Mouse (Mus musculus) neural tube, embryonic 11.5 days (tissue): ENCODE results near the gene Filip1. TPM values are rescaled to one million over a fixed set of nuclear protein-coding genes. Genes with fewer than 3 reads are reported as not detected.

Experiments used
- ATAC-seq: fragments of 200-750 bp; cut with Nextera tagmentation; 2 replicates; pipeline ENCODE4 v1.8.0; 2017; ENCODE audit warnings: moderate number of reproducible peaks, mild to moderate bottlenecking, moderate TSS enrichment, moderate library complexity; ENCODE audit not compliant: insufficient read depth, low FRiP score, low TSS enrichment
- DNase-seq: peaks from one replicate; pipeline ENCODE4 v3.0.0-alpha.2; 2015; ENCODE audit warnings: low spot score
- H3K27ac ChIP-seq: fragments of 300-500 bp; sonication (generic); 2 replicates; pipeline ENCODE4 v1.5.1; 2014; ENCODE audit warnings: low read depth, mild to moderate bottlenecking, low read length
- H3K27me3 ChIP-seq: fragments of 300-500 bp; sonication (generic); 2 replicates; pipeline ENCODE4 v1.6.1; 2014; ENCODE audit warnings: mild to moderate bottlenecking, low read length, mixed read lengths; ENCODE audit not compliant: control insufficient read depth, insufficient read depth
- H3K36me3 ChIP-seq: fragments of 300-500 bp; sonication (generic); 2 replicates; pipeline ENCODE4 v1.6.1; 2014; ENCODE audit warnings: mild to moderate bottlenecking, low read length, moderate library complexity, mixed read lengths; ENCODE audit not compliant: control insufficient read depth, insufficient read depth
- H3K4me1 ChIP-seq: fragments of 300-500 bp; sonication (generic); 2 replicates; pipeline ENCODE4 v1.6.1; 2014; ENCODE audit warnings: low read length, mixed read lengths; ENCODE audit not compliant: control insufficient read depth, insufficient read depth
- H3K4me2 ChIP-seq: fragments of 300-500 bp; sonication (generic); 2 replicates; pipeline ENCODE4 v1.6.1; 2014; ENCODE audit warnings: low read depth, mild to moderate bottlenecking, moderate library complexity
- H3K4me3 ChIP-seq: fragments of 300-500 bp; sonication (generic); 2 replicates; pipeline ENCODE4 v1.5.1; 2014; ENCODE audit warnings: low read depth, low read length
- H3K9ac ChIP-seq: fragments of 300-500 bp; sonication (generic); 2 replicates; pipeline ENCODE4 v1.6.1; 2014; ENCODE audit warnings: mild to moderate bottlenecking, low read length
- H3K9me3 ChIP-seq: fragments of 300-500 bp; sonication (generic); 2 replicates; pipeline ENCODE4 v1.6.1; 2016; ENCODE audit warnings: low read length; ENCODE audit not compliant: control insufficient read depth
- WGBS: fragments of 180-500 bp; shearing (Covaris S2); extraction: QIAGEN DNeasy Blood & Tissue Kit; methylation state at CpG from one replicate; pipeline ENCODE4 v1.1.7; 2014; 5-methylcytosine and 5-hydroxymethylcytosine counted together
- polyA plus RNA-seq: library from polyadenylated mRNA; unstranded; fragments of >200 nt; fragmentation: Nextera tagmentation; extraction: Ambion mirVana; gene quantifications from 2 replicates; pipeline ENCODE4 v1.2.1, GENCODE M21; 2014

The Filip1 gene
- polyA plus RNA-seq, 1 experiment from 2014 or later: 6.2 TPM

- no peaks in the 10 kb centered on the region for H3K27me3 ChIP-seq
- H3K9me3 ChIP-seq: no peaks in the 10 kb centered on the region
- H3K9ac ChIP-seq: no peak overlapping the region
- H3K4me2 ChIP-seq: no peak overlapping the region
- H3K36me3 ChIP-seq: no peaks in the 10 kb centered on the region
- H3K4me1 ChIP-seq: no peaks in the 10 kb centered on the region
- no peak overlapping the region for H3K4me3 ChIP-seq
- ATAC-seq (no peak), DNase-seq (no peak)
- WGBS: 76% methylated on average over 4 of the region's 4 CpGs
- no peak overlapping the region for H3K27ac ChIP-seq
Measured at GRCm38 (mm10) chr9:79993066-79993465, 19.6 kb downstream of the Filip1 start.

GRCm38 (mm10) chr9:79990456-79991017, 22.1 kb downstream of the Filip1 start:
- Histone ChIP-seq H3K4me3 (no peak overlapping the region), H3K9me3 (no peaks in the 10 kb centered on the region)
- WGBS: 82% methylated on average over 16 of the region's 16 CpGs

GRCm38 (mm10) chr9:79989703-79990102, 22.9 kb downstream of the Filip1 start:
- no peaks in the 10 kb centered on the region for H3K4me1 ChIP-seq
- H3K9ac ChIP-seq: no peak overlapping the region
- H3K4me3 ChIP-seq: no peak overlapping the region
- H3K27me3 ChIP-seq: no peaks in the 10 kb centered on the region
- DNase-seq: no peak
- H3K27ac ChIP-seq: no peak overlapping the region
- ATAC-seq: no peak
- H3K9me3 ChIP-seq: no peaks in the 10 kb centered on the region
- H3K4me2 ChIP-seq: no peak overlapping the region
- no peaks in the 10 kb centered on the region for H3K36me3 ChIP-seq
- WGBS: 81% methylated on average over 1 of the region's 1 CpGs

More at GRCm38 (mm10) chr9:79990456-79991017, 22.1 kb downstream of the Filip1 start:
- H3K9ac ChIP-seq: no peak overlapping the region
- no peak overlapping the region for H3K4me2 ChIP-seq
- DNase-seq (no peak), ATAC-seq (no peak)
- no peaks in the 10 kb centered on the region for H3K27me3 ChIP-seq
- H3K36me3 ChIP-seq: no peaks in the 10 kb centered on the region
- no peak overlapping the region for H3K27ac ChIP-seq
- no peaks in the 10 kb centered on the region for H3K4me1 ChIP-seq

GRCm38 (mm10) chr9:79989061-79989460, 23.6 kb downstream of the Filip1 start:
- Histone ChIP-seq H3K4me3 (no peak overlapping the region), H3K27ac (no peak overlapping the region), H3K9ac (no peak overlapping the region), H3K4me1 (no peaks in the 10 kb centered on the region), H3K9me3 (no peaks in the 10 kb centered on the region), H3K27me3 (no peaks in the 10 kb centered on the region), H3K4me2 (no peak overlapping the region), H3K36me3 (no peaks in the 10 kb centered on the region)
- 80% methylated on average over 1 of the region's 1 CpGs for WGBS
- no peak for ATAC-seq
- no peak for DNase-seq

GRCm38 (mm10) chr9:79983244-79983643, 29.4 kb downstream of the Filip1 start:
- DNase-seq (no peak), ATAC-seq (no peak)
- Histone ChIP-seq H3K27me3 (no peaks in the 10 kb centered on the region), H3K4me3 (no peak overlapping the region), H3K36me3 (no peaks in the 10 kb centered on the region), H3K4me2 (no peak overlapping the region), H3K27ac (no peak overlapping the region), H3K4me1 (no peaks in the 10 kb centered on the region), H3K9me3 (no peaks in the 10 kb centered on the region), H3K9ac (no peak overlapping the region)
- WGBS: 86% methylated on average over 10 of the region's 10 CpGs

GRCm38 (mm10) chr9:79979274-79979673, 33.4 kb downstream of the Filip1 start:
- H3K27me3 ChIP-seq: no peaks in the 10 kb centered on the region
- H3K9ac ChIP-seq: no peak overlapping the region
- H3K9me3 ChIP-seq: no peaks in the 10 kb centered on the region
- no peak overlapping the region for H3K4me3 ChIP-seq
- no peaks in the 10 kb centered on the region for H3K36me3 ChIP-seq
- no peak overlapping the region for H3K4me2 ChIP-seq
- WGBS: 94% methylated on average over 2 of the region's 2 CpGs
- ATAC-seq (no peak), DNase-seq (no peak)
- no peaks in the 10 kb centered on the region; the same call in 1 of the 2 replicates for H3K4me1 ChIP-seq
- H3K27ac ChIP-seq: no peak overlapping the region

GRCm38 (mm10) chr9:79978228-79979024, 34.2 kb downstream of the Filip1 start:
- Histone ChIP-seq H3K27me3 (no peaks in the 10 kb centered on the region), H3K4me2 (peak overlapping the region; percentile 40; the same call in 1 of the 2 replicates), H3K9me3 (no peaks in the 10 kb centered on the region), H3K36me3 (no peaks in the 10 kb centered on the region), H3K9ac (no peak overlapping the region), H3K4me3 (no peak overlapping the region), H3K4me1 (no peaks in the 10 kb centered on the region; the same call in 1 of the 2 replicates), H3K27ac (no peak overlapping the region)
- 87% methylated on average over 12 of the region's 12 CpGs for WGBS
- DNase-seq (no peak), ATAC-seq (no peak)

GRCm38 (mm10) chr9:79977549-79977971, 35.1 kb downstream of the Filip1 start:
- H3K4me1 ChIP-seq: no peaks in the 10 kb centered on the region; the same call in 1 of the 2 replicates
- H3K9ac ChIP-seq: 0 out of 2 replicates have a peak overlapping the region, but pooled peaks have one; percentile 22
- peak; percentile 32 for DNase-seq
- no peak overlapping the region; the same call in 1 of the 2 replicates for H3K4me3 ChIP-seq
- peak overlapping the region; percentile 40 for H3K4me2 ChIP-seq
- H3K9me3 ChIP-seq: no peaks in the 10 kb centered on the region
- H3K27ac ChIP-seq: no peak overlapping the region
- no peaks in the 10 kb centered on the region for H3K36me3 ChIP-seq
- WGBS: 13% methylated on average over 13 of the region's 13 CpGs
- no peak for ATAC-seq
- H3K27me3 ChIP-seq: no peaks in the 10 kb centered on the region

- Histone ChIP-seq H3K9me3 (no peaks in the 10 kb centered on the region), H3K27ac (no peak overlapping the region), H3K4me2 (no peak overlapping the region), H3K4me1 (no peaks in the 10 kb centered on the region; the same call in 1 of the 2 replicates), H3K36me3 (no peaks in the 10 kb centered on the region), H3K27me3 (no peaks in the 10 kb centered on the region), H3K9ac (no peak overlapping the region), H3K4me3 (no peak overlapping the region)
- no peak for ATAC-seq
- no peak for DNase-seq
- 82% methylated on average over 8 of the region's 8 CpGs for WGBS
Measured at GRCm38 (mm10) chr9:79976789-79977188, 35.9 kb downstream of the Filip1 start.
